Mouse (Mus musculus) MEL (cell line): ENCODE measurements at regions not wholly inside any gene's neighbourhood (a gene's known extent, or its start where the extent isn't known, plus 50 kb on each side); places are given as distances from the start of the nearest gene placed in this dataset.

ENCODE experiments used
- DNase-seq: peaks from one replicate; pipeline ENCODE4 v3.0.0; 2011; ENCODE audit warnings: low read depth, low spot score
- H3K27ac ChIP-seq: 2 replicates; pipeline ENCODE4 v1.5.1; 2012; ENCODE audit warnings: low read depth, mild to moderate bottlenecking, control low read depth, low read length, moderate library complexity; ENCODE audit not compliant: control insufficient read depth
- H3K27me3 ChIP-seq, 2 experiments: fragments of 150-350 bp in 1 of 2; sonication (generic) in 1 of 2; 2 replicates each; pipeline ENCODE4 v1.6.1; 2012; ENCODE audit warnings: low read length in 2 of 2, mild to moderate bottlenecking in 2 of 2, improper control_type of control experiment in 1 of 2, moderate library complexity in 1 of 2; ENCODE audit not compliant: insufficient read depth in 2 of 2, control insufficient read depth in 1 of 2
- H3K36me3 ChIP-seq, 2 experiments: 2 replicates each; pipeline ENCODE4 v1.6.1; 2012 to 2014; ENCODE audit warnings: low read length in 2 of 2, improper control_type of control experiment in 1 of 2, inconsistent platforms in 1 of 2, mild to moderate bottlenecking in 1 of 2; ENCODE audit not compliant: insufficient read depth in 2 of 2, control insufficient read depth in 1 of 2
- H3K4me1 ChIP-seq, 2 experiments: fragments of 150-350 bp in 1 of 2; sonication (generic) in 1 of 2; 2 replicates each; pipeline ENCODE4 v1.6.1; 2012; ENCODE audit warnings: low read length in 2 of 2, improper control_type of control experiment in 1 of 2, mild to moderate bottlenecking in 1 of 2; ENCODE audit not compliant: insufficient read depth in 2 of 2, control insufficient read depth in 1 of 2
- H3K4me3 ChIP-seq, 2 experiments: fragments of 150-350 bp in 1 of 2; sonication (generic) in 1 of 2; 2 replicates each; pipeline ENCODE4 v1.5.1; 2012; ENCODE audit warnings: low read depth in 2 of 2, low read length in 2 of 2, mild to moderate bottlenecking in 2 of 2, moderate library complexity in 2 of 2, control low read depth in 1 of 2, improper control_type of control experiment in 1 of 2; ENCODE audit not compliant: control insufficient read depth in 1 of 2, insufficient read depth in 1 of 2
- H3K79me2 ChIP-seq: 2 replicates; pipeline ENCODE4 v1.6.1; 2012; ENCODE audit warnings: mild to moderate bottlenecking, low read length, moderate library complexity; ENCODE audit not compliant: control insufficient read depth, poor library complexity, insufficient read depth
- H3K9ac ChIP-seq: 2 replicates; pipeline ENCODE4 v1.6.1; 2012; ENCODE audit warnings: low read depth, mild to moderate bottlenecking, control low read depth, low read length, moderate library complexity; ENCODE audit not compliant: control insufficient read depth, poor library complexity, severe bottlenecking
- H3K9me3 ChIP-seq: fragments of 150-350 bp; sonication (generic); replicated peaks from 2 replicates; pipeline ENCODE4 v1.6.1; 2012; ENCODE audit warnings: mild to moderate bottlenecking, low read length, improper control_type of control experiment, moderate library complexity; ENCODE audit not compliant: insufficient read depth
- BHLHE40 ChIP-seq: IDR thresholded peaks from 2 replicates; pipeline ENCODE4 v1.6.1; 2012; ENCODE audit warnings: low read depth, mild to moderate bottlenecking, inconsistent platforms, low read length, improper control_type of control experiment, borderline replicate concordance
- CHD1 ChIP-seq: IDR thresholded peaks from 2 replicates; pipeline ENCODE4 v1.6.1; 2012; ENCODE audit warnings: low read depth, mild to moderate bottlenecking, inconsistent platforms, low read length, improper control_type of control experiment
- CHD2 ChIP-seq: IDR thresholded peaks from 2 replicates; pipeline ENCODE4 v1.6.1; 2011; ENCODE audit warnings: low read length, improper control_type of control experiment
- CTCF ChIP-seq, 3 experiments: IDR thresholded peaks in 2 of 3; conservative IDR thresholded peaks in 1 of 3; 2 replicates each; pipeline ENCODE4 v1.5.1; 2011 to 2012; ENCODE audit warnings: low read length in 3 of 3, low read depth in 2 of 3, mild to moderate bottlenecking in 2 of 3, improper control_type of control experiment in 1 of 3, inconsistent platforms in 1 of 3, mixed read lengths in 1 of 3, moderate library complexity in 1 of 3; ENCODE audit not compliant: control insufficient read depth in 1 of 3, insufficient read depth in 1 of 3, poor library complexity in 1 of 3, severe bottlenecking in 1 of 3
- ELF1 ChIP-seq: IDR thresholded peaks from 2 replicates; pipeline ENCODE4 v1.6.1; 2014; ENCODE audit warnings: low read depth, mild to moderate bottlenecking, inconsistent platforms, low read length, improper control_type of control experiment, moderate library complexity
- EP300 ChIP-seq, 2 experiments: IDR thresholded peaks; 2 replicates each; pipeline ENCODE4 v1.6.1; 2011; ENCODE audit warnings: improper control_type of control experiment in 2 of 2, low read length in 2 of 2, low read depth in 1 of 2, mild to moderate bottlenecking in 1 of 2
- KAT2A ChIP-seq: conservative IDR thresholded peaks from 2 replicates; pipeline ENCODE4 v1.6.1; 2012; ENCODE audit warnings: low read depth, low read length, improper control_type of control experiment, inconsistent platforms
- MAX ChIP-seq: IDR thresholded peaks from 2 replicates; pipeline ENCODE4 v1.6.1; 2011; ENCODE audit warnings: low read length, improper control_type of control experiment
- MAZ ChIP-seq: IDR thresholded peaks from 2 replicates; pipeline ENCODE4 v1.6.1; 2012; ENCODE audit warnings: low read depth, mild to moderate bottlenecking, inconsistent platforms, low read length, improper control_type of control experiment
- NELFE ChIP-seq: IDR thresholded peaks from 2 replicates; pipeline ENCODE4 v1.6.1; 2011; ENCODE audit warnings: low read depth, low read length, improper control_type of control experiment
- POLR2A ChIP-seq, 2 experiments: IDR thresholded peaks; 2 replicates each; pipeline ENCODE4 v1.6.1; 2011 to 2012; ENCODE audit warnings: low read length in 2 of 2, mild to moderate bottlenecking in 2 of 2, control low read depth in 1 of 2, improper control_type of control experiment in 1 of 2, low read depth in 1 of 2, moderate library complexity in 1 of 2; ENCODE audit not compliant: control insufficient read depth in 1 of 2, insufficient read depth in 1 of 2, poor library complexity in 1 of 2
- POLR2AphosphoS2 ChIP-seq: IDR thresholded peaks from 2 replicates; pipeline ENCODE4 v1.6.1; 2011; ENCODE audit warnings: low read length, improper control_type of control experiment
- RAD21 ChIP-seq: IDR thresholded peaks from 2 replicates; pipeline ENCODE4 v1.6.1; 2011; ENCODE audit warnings: mild to moderate bottlenecking, low read depth, low read length, improper control_type of control experiment
- RCOR1 ChIP-seq: IDR thresholded peaks from 2 replicates; pipeline ENCODE4 v1.6.1; 2012; ENCODE audit warnings: low read depth, mild to moderate bottlenecking, inconsistent platforms, low read length, improper control_type of control experiment
- SIN3A ChIP-seq: IDR thresholded peaks from 2 replicates; pipeline ENCODE4 v1.6.1; 2012; ENCODE audit warnings: low read length, improper control_type of control experiment, inconsistent platforms
- SMC3 ChIP-seq: IDR thresholded peaks from 2 replicates; pipeline ENCODE4 v1.6.1; 2011; ENCODE audit warnings: low read depth, low read length, improper control_type of control experiment
- TCF12 ChIP-seq: IDR thresholded peaks from 2 replicates; pipeline ENCODE4 v1.6.1; 2014; ENCODE audit warnings: low read depth, mild to moderate bottlenecking, inconsistent platforms, low read length, improper control_type of control experiment, moderate library complexity
- USF2 ChIP-seq, 2 experiments: IDR thresholded peaks; 2 replicates each; pipeline ENCODE4 v1.6.1; 2011 to 2012; ENCODE audit warnings: improper control_type of control experiment in 2 of 2, low read length in 2 of 2, borderline replicate concordance in 1 of 2, inconsistent platforms in 1 of 2, low read depth in 1 of 2, mild to moderate bottlenecking in 1 of 2; ENCODE audit not compliant: insufficient read depth in 1 of 2
- ZC3H11A ChIP-seq: IDR thresholded peaks from 2 replicates; pipeline ENCODE4 v1.6.1; 2012; ENCODE audit warnings: low read depth, mild to moderate bottlenecking, inconsistent platforms, low read length, improper control_type of control experiment
- ZMIZ1 ChIP-seq: IDR thresholded peaks from 2 replicates; pipeline ENCODE4 v1.6.1; 2012; ENCODE audit warnings: low read depth, mild to moderate bottlenecking, inconsistent platforms, low read length, improper control_type of control experiment, moderate library complexity
- ZNF384 ChIP-seq: IDR thresholded peaks from 2 replicates; pipeline ENCODE4 v1.6.1; 2012; ENCODE audit warnings: low read depth, mild to moderate bottlenecking, inconsistent platforms, low read length, improper control_type of control experiment

- no peaks in the 10 kb centered on the region for H3K27me3 ChIP-seq
- H3K79me2 ChIP-seq: no peaks in the 10 kb centered on the region
- no peak for DNase-seq
- no peak overlapping the region for H3K27ac ChIP-seq
- no peaks in the 10 kb centered on the region for H3K9me3 ChIP-seq
- H3K4me3 ChIP-seq: no peak overlapping the region
- no peak overlapping the region for H3K9ac ChIP-seq
- H3K36me3 ChIP-seq: no peaks in the 10 kb centered on the region
- H3K4me1 ChIP-seq: no peaks in the 10 kb centered on the region
- TF ChIP-seq POLR2AphosphoS2 (no peak), ZMIZ1 (no peak), RAD21 (no peak), NELFE (no peak), TCF12 (no peak), KAT2A (no peak), EP300 (IDR thresholded peaks at IDR 0.05; ENCODE audit: low read depth in 1 of 2, low read length in 2 of 2) (no peak), RCOR1 (no peak), ELF1 (no peak), ZNF384 (no peak), CHD2 (no peak), CTCF (IDR thresholded peaks at IDR 0.05 in 2 of 3, conservative IDR thresholded peaks at IDR 0.05 in 1 of 3; ENCODE audit: control insufficient read depth in 1 of 3, insufficient read depth in 1 of 3, low read depth in 2 of 3, low read length in 3 of 3, poor library complexity in 1 of 3, severe bottlenecking in 1 of 3) (no peak), MAZ (no peak), SIN3A (no peak), ZC3H11A (no peak)
- TF ChIP-seq, all 39 proteins: peak for 0
Measured at GRCm38 (mm10) chr1:81577665-81578201, 501.0 kb downstream of the Nyap2 start.

- no peaks in the 10 kb centered on the region for H3K27me3 ChIP-seq
- no peaks in the 10 kb centered on the region for H3K79me2 ChIP-seq
- no peak overlapping the region for H3K9ac ChIP-seq
- H3K27ac ChIP-seq: no peak overlapping the region
- H3K36me3 ChIP-seq: no peaks in the 10 kb centered on the region
- no peaks in the 10 kb centered on the region for H3K4me1 ChIP-seq
- no peak overlapping the region for H3K4me3 ChIP-seq
- DNase-seq: no peak
- TF ChIP-seq SMC3 (no peak), ELF1 (no peak), MAX (no peak), CHD1 (no peak), ZNF384 (no peak), USF2 (IDR thresholded peaks at IDR 0.05; ENCODE audit: borderline replicate concordance in 1 of 2, insufficient read depth in 1 of 2, low read depth in 1 of 2, low read length in 2 of 2) (no peak), TCF12 (no peak), BHLHE40 (no peak), KAT2A (no peak), POLR2A (IDR thresholded peaks at IDR 0.05; ENCODE audit: control insufficient read depth in 1 of 2, insufficient read depth in 1 of 2, low read depth in 1 of 2, low read length in 2 of 2, poor library complexity in 1 of 2) (no peak)
- no peaks in the 10 kb centered on the region for H3K9me3 ChIP-seq
Measured at GRCm38 (mm10) chr1:81581208-81581607, 504.5 kb downstream of the Nyap2 start.
